Mouse (Mus musculus) left cerebral cortex, adult 11 months (tissue): ENCODE measurements around the gene Cfap157.

Source experiments
- DNase-seq: peaks from one replicate; pipeline ENCODE4 v3.0.0; 2022; ENCODE audit warnings: low spot score

Gene Cfap157

DNA sequence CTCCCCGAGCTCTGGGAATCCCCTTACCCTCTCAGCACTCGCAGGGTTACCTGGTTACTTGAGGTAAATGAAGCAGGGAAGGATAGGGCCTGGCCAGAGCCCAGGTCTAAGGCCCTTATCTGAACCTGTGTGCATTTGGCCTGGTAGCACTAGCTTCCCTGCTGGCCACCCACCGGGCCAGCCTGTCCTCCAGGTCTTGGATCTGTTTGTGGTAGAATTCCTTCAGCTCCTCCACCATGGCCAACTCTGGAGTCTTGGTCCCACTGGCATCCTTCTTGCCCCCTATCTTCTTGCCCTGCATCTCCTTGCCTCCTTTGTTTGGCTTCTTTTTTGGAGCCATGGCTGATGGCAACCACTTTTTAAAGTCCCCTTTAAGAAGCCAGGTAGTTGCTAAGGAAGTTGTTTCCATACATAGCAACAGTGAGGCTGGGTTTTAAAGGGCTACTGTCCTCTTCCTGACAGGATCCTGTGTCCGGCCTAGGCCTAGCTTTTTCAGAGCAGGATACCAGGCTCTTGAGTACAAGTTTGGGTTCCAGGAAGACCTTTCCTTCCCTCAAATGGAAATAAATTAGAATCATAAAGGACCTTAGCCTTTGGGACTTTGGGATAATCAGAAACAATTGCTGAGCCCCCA lies at the start of gene Cfap157:
TSS of gene Cfap157 (minus strand) at position 381 of the 634 bp plus-strand sequence.
- DNase-seq = no peak

DNA sequence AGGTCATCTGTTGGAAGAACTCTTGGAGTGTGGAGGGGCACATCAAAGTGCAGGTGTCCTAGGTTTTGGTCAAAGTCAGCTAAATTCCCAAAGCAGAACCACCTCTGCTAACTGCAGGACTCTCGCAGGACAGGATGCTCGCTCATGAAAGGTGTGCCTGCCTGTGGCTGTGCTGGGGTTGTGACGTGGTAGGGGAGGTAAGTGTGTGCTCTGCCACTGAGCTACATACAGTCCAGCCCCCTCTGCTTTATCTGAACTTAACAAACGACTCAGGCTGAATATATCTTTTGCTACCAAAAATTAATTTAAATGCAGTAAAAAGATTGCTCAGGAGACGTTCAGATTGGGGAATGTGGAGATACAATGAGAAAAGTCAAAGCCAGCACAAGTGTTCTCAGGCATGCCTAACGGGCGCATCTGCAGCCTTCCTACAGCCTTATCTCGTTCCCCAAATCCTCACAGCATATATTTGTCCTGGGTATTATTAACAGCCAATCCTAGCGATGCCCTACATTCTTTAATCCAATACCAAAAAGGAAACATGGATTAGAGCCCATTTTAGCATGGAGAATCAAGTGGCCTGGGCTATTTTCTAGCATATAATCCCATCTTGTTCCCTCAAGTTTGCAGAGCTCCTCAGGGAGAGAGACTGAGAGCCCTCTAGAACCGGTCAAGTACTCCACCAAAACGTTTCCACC lies 44.9 kb upstream of the Cfap157 start:
- DNase-seq = no peak

DNA sequence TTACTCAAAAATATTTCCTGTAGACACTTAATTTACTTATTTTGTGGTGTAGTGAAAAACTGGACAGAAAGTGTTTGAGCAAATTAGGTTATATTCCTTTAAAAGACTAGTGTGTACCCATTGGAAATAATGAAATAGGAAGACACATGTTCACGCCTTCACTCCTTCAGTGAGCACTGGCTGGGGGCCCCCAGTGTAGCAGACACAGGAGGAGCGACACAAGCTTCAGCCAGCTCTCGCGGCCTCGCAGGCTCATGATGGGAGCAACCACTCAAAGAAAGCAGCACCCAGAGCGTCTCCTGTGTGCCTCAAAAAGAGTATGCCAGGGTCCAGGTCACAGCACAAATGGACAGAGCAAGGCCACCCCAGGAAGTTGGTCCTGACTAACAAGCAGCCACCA lies 41.6 kb upstream of the Cfap157 start:
- no peak for DNase-seq

DNA sequence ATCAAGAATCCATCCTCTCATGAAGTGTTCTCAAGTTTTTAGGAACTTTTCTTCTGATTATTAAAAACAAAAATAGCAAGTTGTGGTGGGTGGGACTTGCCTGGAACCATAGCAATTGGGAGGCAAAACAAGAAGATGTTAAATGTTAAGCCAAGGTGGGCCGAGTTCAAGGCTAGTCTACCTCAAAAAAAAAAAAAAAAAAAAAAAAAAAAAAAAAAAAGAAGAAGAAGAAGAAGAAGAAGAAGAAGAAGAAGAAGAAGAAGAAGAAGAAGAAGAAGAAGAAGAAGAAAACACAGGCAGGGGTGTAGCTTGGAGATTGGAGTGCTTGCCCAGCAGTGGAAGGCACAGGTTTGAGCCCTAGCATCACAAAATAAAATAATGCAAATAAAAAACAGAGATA lies 40.5 kb upstream of the Cfap157 start:
- DNase-seq = no peak

DNA sequence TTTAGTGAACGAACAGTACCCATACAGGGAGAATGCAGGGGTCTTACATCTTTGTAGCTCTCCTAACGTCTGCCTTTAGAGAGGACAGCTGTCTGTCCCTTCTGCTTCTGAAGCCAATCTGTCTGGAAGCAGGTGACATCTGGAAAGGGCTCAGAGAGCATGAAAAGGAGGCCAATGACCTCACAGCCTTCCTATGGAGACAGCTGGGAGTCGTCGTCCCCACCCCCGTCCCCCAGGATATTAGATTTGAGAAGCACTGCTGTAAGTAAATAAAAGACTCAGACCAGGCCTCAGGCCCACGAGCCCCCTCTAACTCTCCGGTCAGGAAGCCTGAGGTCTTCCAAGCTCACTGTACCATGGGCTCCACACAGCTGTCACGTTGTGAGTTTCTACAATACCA lies 40.0 kb upstream of the Cfap157 start:
- no peak for DNase-seq

DNA sequence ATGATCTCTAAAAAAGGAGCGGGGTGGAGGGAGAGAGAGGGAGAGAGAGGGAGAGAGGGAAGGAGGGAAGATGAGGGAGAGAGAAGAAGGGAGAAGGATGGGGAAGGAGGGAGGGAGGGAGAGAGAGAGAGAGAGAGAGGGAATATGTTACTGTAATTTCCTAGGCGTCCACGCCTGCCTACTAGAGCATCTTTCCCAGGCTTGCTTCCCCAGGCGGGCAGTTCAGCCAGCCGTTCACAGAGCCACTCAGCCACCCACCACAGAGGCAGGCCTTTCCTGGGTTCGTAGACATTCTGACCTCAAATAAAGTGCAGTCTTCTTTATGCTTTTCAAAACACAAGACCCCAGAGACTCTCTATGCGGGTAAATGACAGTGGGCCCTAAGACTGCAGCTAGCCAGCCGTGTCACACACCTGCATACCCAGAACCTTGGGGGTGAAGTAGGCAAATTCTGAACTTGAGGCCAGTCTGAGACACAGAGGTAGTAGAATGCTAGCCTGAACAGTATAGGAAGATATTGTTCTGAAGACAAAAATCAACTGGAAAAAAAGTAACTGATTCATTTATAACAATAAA lies 39.4 kb upstream of the Cfap157 start:
- no peak for DNase-seq

DNA sequence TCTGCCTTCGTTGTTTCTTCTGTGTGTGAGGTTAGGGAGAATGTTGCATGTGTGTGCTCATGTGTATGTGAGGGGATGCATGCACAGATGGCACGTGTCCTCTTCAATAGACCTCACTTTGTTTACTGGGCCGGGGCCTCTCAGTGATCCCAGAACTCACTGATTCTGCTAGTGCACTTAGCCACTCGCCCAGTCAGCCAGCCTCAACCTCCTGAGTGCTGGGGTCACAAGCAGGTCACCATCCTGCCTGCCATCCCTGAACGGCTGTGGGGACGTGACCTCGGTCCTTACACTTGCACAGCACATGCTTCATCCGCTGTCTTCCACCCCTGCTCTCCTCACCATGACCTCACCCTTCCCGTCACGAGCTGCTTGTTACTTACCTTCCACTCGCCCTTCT lies 38.9 kb upstream of the Cfap157 start:
- DNase-seq = no peak

DNA sequence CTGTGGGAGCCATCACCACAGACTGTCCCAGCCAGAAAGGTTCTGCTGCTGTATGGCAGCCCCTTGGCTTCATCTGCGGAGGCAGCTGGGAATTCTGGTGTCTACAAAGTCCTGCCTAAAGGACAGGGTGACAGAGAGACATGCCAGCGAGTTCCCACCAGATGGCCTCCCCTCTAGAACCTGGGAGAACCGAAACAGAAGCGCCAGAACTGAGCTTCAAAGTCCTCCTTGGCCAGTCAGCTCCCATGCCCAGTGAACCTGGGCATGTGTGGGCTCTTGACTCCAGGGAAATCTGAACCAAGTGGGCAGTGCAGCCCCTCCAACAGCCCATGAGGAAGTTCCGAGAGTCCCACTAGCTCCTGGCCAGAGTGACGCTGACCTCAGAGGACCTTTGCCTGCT lies 38.4 kb upstream of the Cfap157 start:
- DNase-seq = no peak

DNA sequence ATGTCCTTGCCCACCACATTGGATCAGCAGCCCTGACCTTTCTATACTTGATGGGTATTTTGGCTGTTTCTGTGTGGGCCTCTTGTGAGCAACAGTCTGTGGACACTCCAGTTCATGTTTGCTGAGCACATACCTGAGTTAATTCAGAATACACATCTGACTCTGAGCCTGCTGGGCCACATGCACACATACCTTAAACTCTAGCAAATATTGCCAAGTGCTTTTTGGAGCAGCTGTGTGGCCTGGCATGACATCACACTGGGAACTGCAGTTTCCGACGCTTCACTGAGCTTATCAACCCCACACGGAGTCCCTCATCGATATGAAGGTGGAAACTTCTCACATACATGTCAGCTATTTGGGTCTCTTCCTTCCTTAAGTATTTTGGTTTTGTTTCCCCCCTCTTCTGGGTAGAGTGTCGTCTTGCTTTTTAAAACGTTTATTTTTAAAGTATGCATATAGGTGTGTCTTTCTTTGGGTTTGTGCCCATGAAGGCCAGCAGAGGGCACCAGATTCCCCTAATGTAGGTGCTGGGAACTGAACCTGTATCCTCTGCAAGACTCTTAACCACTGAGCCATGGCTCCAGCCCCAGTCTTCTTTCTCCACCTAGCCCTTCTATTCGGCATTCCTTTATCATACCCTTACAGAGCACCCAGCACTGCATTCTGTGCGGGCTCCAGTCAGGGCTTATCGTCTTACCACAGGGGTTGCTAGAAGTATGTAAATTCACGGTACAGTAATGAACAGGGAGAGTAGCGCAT lies 37.0 kb upstream of the Cfap157 start:
- DNase-seq = no peak

DNA sequence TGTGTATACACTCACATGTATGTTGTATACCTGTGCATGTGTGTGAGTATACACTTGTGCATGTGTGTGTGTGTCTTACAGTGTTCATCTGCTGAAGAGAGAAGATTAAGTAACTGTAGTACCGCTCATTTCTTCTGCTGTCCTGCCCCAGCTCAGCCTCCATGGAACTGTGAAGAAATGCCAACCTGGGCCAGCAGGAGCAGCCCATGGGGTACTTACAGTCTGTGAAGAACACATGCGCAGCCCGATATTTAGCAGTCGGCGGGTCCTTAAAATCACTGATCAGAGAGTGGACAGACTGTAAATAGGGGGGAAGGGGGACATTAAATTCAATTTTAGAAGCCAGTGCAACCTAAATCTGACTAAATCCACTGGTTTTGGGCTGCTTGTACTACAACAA lies 34.0 kb upstream of the Cfap157 start:
- DNase-seq = no peak

DNA sequence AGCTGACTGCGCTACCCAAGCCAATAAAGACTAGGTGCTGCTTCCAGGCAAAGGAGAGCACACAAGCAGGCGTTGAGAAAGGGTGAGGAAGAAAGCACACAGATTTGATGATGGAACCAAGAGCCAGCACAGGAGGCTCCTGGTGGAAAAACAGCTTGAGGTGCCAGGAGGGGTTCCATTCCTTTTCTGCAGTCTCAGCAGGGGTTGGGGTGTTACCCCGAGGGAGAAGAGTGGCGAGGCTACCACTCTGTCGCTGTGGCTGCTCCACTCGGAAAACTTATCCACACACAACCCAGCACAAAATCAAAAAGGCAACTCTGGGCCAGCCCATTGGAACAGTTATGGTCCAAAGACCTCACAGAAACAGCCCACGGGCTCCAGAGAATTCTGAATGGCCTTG lies 33.4 kb upstream of the Cfap157 start:
- DNase-seq = no peak

DNA sequence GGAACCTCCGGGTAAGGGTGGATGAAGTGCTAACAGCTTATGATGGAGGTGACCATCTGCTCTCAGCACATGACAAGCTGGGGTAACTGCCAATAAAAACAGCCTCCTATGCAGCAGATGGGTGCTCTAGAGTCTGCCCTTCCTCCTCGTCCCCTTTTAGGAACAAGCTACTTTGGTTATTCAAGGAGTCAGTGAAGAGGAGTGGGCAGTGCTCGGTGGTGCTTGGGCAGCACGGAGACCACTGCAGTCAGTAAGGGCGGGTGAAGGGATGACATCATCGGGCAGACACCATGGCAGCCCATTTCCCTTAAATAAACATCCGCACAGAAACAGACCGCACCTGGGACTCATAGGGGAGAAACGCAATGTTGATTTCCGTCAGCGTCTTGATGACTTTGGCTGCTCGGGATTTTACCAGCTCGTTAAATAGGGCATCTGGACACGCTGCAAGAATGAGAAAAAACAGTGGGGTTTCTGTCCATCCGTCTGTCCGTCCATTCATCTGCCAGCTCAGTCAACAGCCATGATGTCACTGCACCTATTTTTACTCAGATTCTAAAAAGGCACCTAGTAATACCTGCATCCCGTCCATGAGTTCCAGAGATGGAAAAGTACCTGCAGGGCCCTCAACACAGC lies 32.8 kb upstream of the Cfap157 start:
- peak; percentile 70 for DNase-seq

DNA sequence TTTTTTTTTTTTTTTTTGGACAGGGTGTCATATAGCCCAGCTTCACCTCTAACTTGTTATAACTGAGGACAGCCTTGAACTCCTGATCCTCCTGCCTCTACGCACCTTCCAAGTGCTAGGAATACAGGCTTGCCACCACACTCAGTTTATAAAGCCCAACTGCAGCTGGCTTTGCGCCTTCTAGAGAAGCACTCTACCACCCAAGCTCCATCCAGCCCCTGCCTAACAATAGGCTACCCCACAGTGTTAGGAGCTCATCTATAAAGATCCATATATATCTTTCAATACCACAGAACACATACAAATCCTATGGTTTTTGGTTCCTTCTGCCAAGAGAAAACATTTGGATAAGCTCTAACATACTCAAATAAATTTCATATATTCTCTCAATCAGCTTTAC lies 32.3 kb upstream of the Cfap157 start:
- no peak for DNase-seq

DNA sequence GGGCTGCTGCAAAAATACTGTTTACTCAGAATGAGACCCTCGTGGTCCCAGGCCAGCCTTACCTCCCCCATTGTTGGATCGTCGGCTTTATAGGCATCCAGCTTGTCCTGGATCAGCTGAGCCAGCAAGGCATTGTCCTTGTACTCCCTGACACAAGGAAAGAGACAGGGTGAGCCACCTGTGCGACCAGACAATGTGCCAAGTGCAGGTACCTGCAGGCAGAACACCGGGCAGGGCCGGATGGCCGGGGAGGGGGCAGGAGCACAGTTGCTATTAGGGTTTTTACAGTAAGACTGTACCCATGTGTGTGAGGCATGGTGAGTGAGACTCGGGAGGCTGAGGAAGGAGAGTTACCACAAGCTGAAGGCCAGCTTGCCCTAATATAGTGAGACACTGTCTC lies 27.7 kb upstream of the Cfap157 start:
- no peak for DNase-seq

DNA sequence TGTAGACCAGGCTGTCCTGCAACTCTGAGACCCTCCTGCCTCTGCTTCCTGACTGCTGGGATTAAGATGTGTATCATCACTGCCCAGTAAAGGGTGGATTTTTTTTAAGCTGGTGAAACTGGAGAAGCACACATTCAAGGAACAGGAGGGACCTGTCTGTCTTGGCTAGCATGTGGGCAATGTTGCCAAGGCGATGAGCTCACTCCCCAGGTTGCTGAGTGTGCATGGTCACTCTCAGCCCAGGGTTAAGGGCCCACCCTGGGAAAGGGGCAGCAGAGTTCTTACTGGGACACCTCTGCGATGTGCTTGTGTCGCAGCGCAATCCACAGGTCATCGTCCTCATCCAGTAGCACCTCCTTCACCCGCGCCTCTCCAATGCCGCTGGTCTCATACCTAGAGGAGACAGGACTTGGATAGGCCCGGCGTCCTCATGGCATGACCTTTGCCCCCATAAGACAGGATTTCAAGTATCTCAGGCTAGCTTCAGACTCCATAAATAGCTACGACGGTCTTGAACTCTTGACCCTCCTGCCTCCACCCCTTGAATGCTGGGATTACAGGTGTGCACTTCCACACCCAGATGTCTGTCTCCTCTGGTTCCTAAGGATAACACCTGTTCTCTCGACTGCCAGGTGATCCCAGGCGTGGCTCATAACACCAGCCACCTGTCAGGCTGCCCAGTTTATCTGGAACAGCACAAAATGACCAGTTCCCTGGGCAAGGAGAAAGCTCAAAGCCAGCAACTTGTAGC lies 24.8 kb upstream of the Cfap157 start:
- DNase-seq = no peak

DNA sequence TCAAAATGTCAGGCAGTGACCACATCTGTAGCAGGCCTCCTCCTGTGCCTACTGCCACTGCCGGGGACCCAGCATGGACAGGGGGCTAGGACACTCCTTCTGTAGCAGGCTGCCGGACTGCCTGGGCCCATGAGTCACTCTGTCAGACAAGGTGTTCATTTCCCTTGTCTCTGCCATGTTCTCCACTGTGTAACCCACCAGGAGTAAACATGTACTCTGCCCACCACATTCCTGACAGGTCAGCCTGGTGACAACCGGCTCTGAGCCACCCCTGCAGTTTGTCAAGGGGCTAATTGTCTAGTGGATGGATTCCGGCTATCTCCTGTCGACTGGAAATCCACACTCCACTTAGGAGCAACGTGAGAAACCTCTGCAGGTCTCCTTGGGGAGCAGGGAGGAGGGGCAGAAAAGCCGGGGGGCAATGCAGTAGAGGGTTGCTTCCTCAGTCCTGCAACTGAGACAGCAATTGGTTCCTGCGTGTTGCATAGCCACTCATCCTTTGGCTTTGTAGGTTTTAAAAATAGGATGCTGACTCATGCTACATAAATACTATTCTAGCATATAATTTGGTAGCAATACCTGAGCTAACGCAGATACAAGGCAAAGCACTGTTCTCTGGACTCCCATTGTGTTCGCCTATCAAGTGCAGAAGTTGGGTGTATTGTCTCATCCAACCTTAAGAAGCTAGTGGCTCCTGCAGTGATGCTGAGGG lies 14.2 kb upstream of the Cfap157 start:
- DNase-seq = no peak

DNA sequence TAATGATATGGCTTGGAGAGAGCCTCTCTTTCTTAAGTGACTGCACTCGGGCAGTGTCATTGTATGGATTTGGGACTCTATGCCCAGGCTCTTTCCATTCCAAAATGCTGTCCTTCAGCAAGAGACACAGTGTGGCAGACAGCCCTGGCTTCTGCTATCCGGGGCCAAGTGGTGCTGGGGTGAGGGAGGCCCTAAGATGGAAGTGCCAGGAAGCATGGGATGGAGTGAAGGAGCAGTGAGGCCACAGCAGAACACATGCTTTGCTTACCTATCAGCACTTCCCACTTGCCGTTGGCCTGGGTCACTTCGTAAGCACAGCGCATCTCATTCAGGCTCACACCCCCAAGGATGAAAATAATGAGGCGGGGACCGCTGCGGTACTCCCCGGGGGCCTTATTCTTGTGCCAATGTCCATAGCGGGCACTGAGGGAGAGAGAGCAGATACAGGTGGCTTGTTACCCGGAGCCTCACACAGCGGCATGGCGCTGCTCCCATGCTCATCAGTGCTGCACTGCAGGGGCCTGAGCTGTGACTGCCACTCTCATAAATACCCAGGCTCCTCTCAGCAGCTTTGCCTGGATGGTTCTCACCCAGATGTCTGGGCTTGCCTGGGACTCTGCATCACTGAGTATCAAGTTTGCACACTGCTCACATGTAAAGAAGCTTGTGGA lies 11.7 kb upstream of the Cfap157 start:
- no peak for DNase-seq

DNA sequence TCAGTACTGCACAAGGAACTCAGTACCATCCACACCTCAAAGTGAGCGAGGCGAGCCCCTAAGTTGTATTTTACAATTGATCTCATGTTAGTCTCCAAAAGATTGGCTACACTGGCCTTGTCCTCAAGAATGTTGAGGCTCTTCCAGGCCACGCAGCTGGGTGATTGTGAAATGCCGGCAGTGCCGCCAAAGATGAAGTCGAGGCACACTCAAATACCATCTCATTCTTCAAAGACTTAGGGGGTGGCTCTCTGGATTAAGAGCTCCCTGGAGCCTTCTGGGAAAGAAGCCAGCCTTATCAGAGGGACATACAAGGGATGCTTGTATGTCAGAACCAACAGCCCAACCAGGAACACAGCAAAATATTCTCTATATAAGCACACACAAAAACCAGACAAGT lies 7.1 kb upstream of the Cfap157 start:
- no peak for DNase-seq

DNA sequence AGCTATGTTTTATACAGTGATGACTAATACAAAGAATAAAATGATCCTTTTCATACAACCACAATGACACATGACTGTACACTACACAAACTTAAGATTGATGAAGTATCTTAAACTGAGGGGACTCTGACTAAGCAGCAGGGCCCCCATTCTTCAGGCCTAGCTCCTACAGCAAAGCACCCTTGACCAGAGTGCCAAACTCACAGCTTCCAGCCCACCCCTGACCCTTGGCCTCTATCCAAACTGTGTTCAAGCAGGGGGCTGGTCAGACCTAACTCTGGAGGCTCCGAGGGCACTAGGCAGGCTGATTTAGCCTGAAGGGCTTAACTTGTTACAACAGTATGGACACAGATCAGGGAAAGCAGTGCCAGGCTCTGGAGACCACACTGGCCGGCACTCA lies 4.4 kb upstream of the Cfap157 start:
- DNase-seq = no peak

DNA sequence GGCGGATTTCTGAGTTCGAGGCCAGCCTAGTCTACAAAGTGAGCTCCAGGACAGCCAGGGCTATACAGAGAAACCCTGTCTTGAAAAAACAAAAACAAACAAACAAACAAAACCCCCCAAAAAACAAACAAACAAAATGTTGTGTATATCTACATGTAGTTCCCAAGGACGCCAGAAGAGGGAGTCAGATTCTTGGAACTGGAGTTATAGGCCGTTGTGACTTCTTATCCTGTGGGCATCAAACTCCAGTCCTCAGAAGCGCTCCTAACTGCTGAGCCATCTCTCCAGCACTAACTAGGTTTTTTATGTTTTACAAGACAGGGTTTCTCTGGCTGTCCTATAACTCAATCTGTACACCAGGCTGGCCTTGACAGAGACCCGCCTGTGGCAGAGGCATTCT lies 2.9 kb upstream of the Cfap157 start:
- DNase-seq = no peak

DNA sequence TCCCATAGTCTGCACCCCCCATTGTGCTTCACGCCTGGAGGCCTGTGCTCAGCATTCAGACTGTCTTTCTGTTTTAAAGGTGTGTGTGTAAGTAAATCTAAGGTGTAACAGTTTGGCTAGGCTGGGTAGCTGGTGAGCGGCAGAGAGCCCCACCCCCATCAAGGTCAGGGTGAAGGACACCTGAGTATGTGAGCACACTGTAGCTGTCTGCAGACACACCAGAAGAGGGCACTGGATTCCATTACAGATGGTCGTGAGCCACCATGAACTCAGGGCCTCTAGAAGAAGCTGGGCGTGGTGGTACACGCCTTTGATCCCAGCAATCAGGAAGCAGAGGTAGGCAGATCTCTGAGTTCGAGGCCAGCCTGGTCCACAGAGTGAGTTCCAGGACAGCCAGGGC lies 2.5 kb downstream of the Cfap157 start:
- DNase-seq = no peak
